8 mouse cellular contexts compared by ENCODE assay signal in genomic region chr7:119895639-119896512, GRCm38 (mm10). TPM values are rescaled to one million over a fixed set of nuclear protein-coding genes. Genes with fewer than 3 reads are reported as not detected.
A peak's percentile ranks its signal among the peaks of the same experiment; 100 is the strongest.
DNase-seq lines count a peak whose midpoint lies in the region; ATAC-seq and TF ChIP-seq lines count a peak whose summit lies in the region.

Gene Lyrm1 (plus strand): TSS chr7:119895861.
Gene Dcun1d3 (minus strand): TSS chr7:119896298.

- intact Hi-C loops in heart, postnatal 36 days (cut with DNase I) = loop anchor here (5.0 kb wide), 1 partner anchor 104 kb away; the partner anchor contains the start of genes Eri2 and Rexo5

- 0 out of 2 replicates have a peak, but pooled peaks have one; percentile 9 for TF ChIP-seq CTCF in layer of hippocampus, adult 2 months (conservative IDR thresholded peaks at IDR 0.05)
- TF ChIP-seq CTCF in lung, embryonic 14.5 days (IDR thresholded peaks at IDR 0.05; ENCODE audit: low read depth) = no peak
- TF ChIP-seq CTCF in olfactory bulb, adult 2 months (IDR thresholded peaks at IDR 0.05; ENCODE audit: insufficient read depth, low read depth, low read length) = 0 out of 2 replicates have a peak, but pooled peaks have one; percentile 4
- TF ChIP-seq CTCF in thymus, adult 2 months (IDR thresholded peaks at IDR 0.05; ENCODE audit: borderline replicate concordance, control insufficient read depth, extremely low read depth, insufficient read depth, low read length, poor library complexity) = peak; percentile 49; the same call in 1 of the 2 replicates

- peak within 1 kb of the TSS; percentile 98 for H3K27ac ChIP-seq in forebrain, embryonic 15.5 days (replicated peaks)
- H3K27ac ChIP-seq in layer of hippocampus, adult 2 months = peak within 1 kb of the TSS; percentile 99
- H3K27ac ChIP-seq in lung, embryonic 14.5 days (ENCODE audit: low read depth) = peak within 1 kb of the TSS; percentile 97
- peak within 1 kb of the TSS; percentile 99 for H3K27ac ChIP-seq in olfactory bulb, adult 2 months (ENCODE audit: insufficient read depth, low read depth, low read length)
- H3K27ac ChIP-seq in thymus, adult 2 months (ENCODE audit: control insufficient read depth, insufficient read depth, low read length) = peak within 1 kb of the TSS; percentile 19; the same call in 1 of the 2 replicates

- peak; percentile 57; the same call in 1 of the 2 replicates for TF ChIP-seq POLR2A in olfactory bulb, adult 2 months (IDR thresholded peaks at IDR 0.05; ENCODE audit: insufficient read depth, low read depth, low read length)
- peak; percentile 76 for TF ChIP-seq POLR2A in thymus, adult 2 months (IDR thresholded peaks at IDR 0.05; ENCODE audit: control insufficient read depth, extremely low read depth, insufficient read depth, low read length, poor library complexity)

- peak; percentile 98 for DNase-seq in ES-CJ7 (ENCODE audit: low read depth, low spot score)
- DNase-seq in cerebellum, adult 11 months = peak; percentile 97
- DNase-seq in heart, postnatal 36 days = peak; percentile 95 to 96
- DNase-seq in layer of hippocampus, adult 2 months (ENCODE audit: low spot score in 2 of 2) = peak; percentile 97 to 98
- DNase-seq in lung, embryonic 14.5 days = peak; percentile 98
- DNase-seq in thymus, adult 2 months = peak; percentile 98

- peak within 1 kb of the TSS; percentile 70 for H3K4me3 ChIP-seq in forebrain, embryonic 15.5 days
- H3K4me3 ChIP-seq in layer of hippocampus, adult 2 months = peak within 1 kb of the TSS; percentile 91
- peak within 1 kb of the TSS; percentile 72 for H3K4me3 ChIP-seq in lung, embryonic 14.5 days (ENCODE audit: low read depth, low read length)
- H3K4me3 ChIP-seq in olfactory bulb, adult 2 months (ENCODE audit: insufficient read depth, low read depth, low read length) = peak within 1 kb of the TSS; percentile 86
- peak within 1 kb of the TSS; percentile 72 for H3K4me3 ChIP-seq in thymus, adult 2 months (ENCODE audit: control insufficient read depth, insufficient read depth, low read length)

- no peaks in the 10 kb centered on the region for H3K9me3 ChIP-seq in forebrain, embryonic 15.5 days
- H3K9me3 ChIP-seq in lung, embryonic 14.5 days (ENCODE audit: low read depth, low read length) = no peaks in the 10 kb centered on the region

- WGBS in forebrain, embryonic 15.5 days = under 1% methylated on average over 63 of the region's 63 CpGs
- WGBS in lung, embryonic 14.5 days = under 1% methylated on average over 63 of the region's 63 CpGs
- WGBS in olfactory bulb, adult 2 months = under 1% methylated on average over 63 of the region's 63 CpGs
- WGBS in thymus, adult 2 months = under 1% methylated on average over 63 of the region's 63 CpGs

- peak within 1 kb of the TSS; percentile 86 for H3K9ac ChIP-seq in forebrain, embryonic 15.5 days (replicated peaks)
- peak within 1 kb of the TSS; percentile 83 for H3K9ac ChIP-seq in lung, embryonic 14.5 days

- peak within 1 kb of the TSS; percentile 70 for H3K4me2 ChIP-seq in forebrain, embryonic 15.5 days (replicated peaks)
- peak within 1 kb of the TSS; percentile 83 for H3K4me2 ChIP-seq in lung, embryonic 14.5 days

- peak; percentile 97 for ATAC-seq in forebrain, embryonic 15.5 days (replicated peaks)
- peak; percentile 98 for ATAC-seq in lung, embryonic 14.5 days (ENCODE audit: insufficient read depth)

- H3K4me1 ChIP-seq in forebrain, embryonic 15.5 days = peaks cover 38% of the 10 kb centered on the region
- H3K4me1 ChIP-seq in lung, embryonic 14.5 days (ENCODE audit: insufficient read depth) = no peaks in the 10 kb centered on the region
- no peaks in the 10 kb centered on the region; the same call in 1 of the 2 replicates for H3K4me1 ChIP-seq in olfactory bulb, adult 2 months (ENCODE audit: control insufficient read depth, insufficient read depth, low read length)
- peaks cover 7% of the 10 kb centered on the region for H3K4me1 ChIP-seq in thymus, adult 2 months (replicated peaks; ENCODE audit: control insufficient read depth, insufficient read depth, low read length)

- H3K27me3 ChIP-seq in forebrain, embryonic 15.5 days = no peaks in the 10 kb centered on the region
- H3K27me3 ChIP-seq in lung, embryonic 14.5 days (ENCODE audit: insufficient read depth, low read length) = no peaks in the 10 kb centered on the region
- H3K27me3 ChIP-seq in thymus, adult 2 months (ENCODE audit: control insufficient read depth, insufficient read depth, low read length) = no peaks in the 10 kb centered on the region

- H3K36me3 ChIP-seq in forebrain, embryonic 15.5 days = no peaks in the 10 kb centered on the region
- no peaks in the 10 kb centered on the region for H3K36me3 ChIP-seq in lung, embryonic 14.5 days (ENCODE audit: insufficient read depth)
- H3K36me3 ChIP-seq in thymus, adult 2 months (ENCODE audit: control insufficient read depth, insufficient read depth, low read length) = no peaks in the 10 kb centered on the region

RNA-seq across cellular contexts. Expression of gene Lyrm1, which starts in this region (rescaled TPM):
- polyA plus RNA-seq in forebrain, embryonic 15.5 days (2015; fragmentation: Nextera tagmentation; extraction: Ambion mirVana) = 14.7 and 16.9 TPM in 2 replicates
- total RNA-seq in heart, postnatal 36 days (2021) = 1 to 10 TPM; 7.9 to 9.0 TPM
- 10 to 100 TPM in 1 of 2 experiments, 1 to 10 TPM in 1; 9.8 to 10.8 TPM for total RNA-seq in layer of hippocampus, adult 2 months (2021)
- 5.5 and 6.2 TPM in 2 replicates for polyA plus RNA-seq in lung, embryonic 14.5 days (2014; fragmentation: Nextera tagmentation; extraction: Ambion mirVana)
- polyA plus RNA-seq in olfactory bulb, adult 2 months (2012; ENCODE audit: insufficient read depth, insufficient read length, low replicate concordance, missing spikeins) = not detected in 2 replicates
- 1.1 and 1.9 TPM in 2 replicates for polyA plus RNA-seq in thymus, adult 2 months (2012; rRNA removed)

RNA-seq across cellular contexts. Expression of gene Dcun1d3, which starts in this region (rescaled TPM):
- polyA plus RNA-seq in forebrain, embryonic 15.5 days (2015; fragmentation: Nextera tagmentation; extraction: Ambion mirVana) = 18.2 and 20.4 TPM in 2 replicates
- total RNA-seq in heart, postnatal 36 days (2021) = 10 to 100 TPM in 1 of 2 experiments, 1 to 10 TPM in 1; 9.2 to 14.5 TPM
- 10 to 100 TPM; 22.3 TPM for total RNA-seq in layer of hippocampus, adult 2 months (2021)
- polyA plus RNA-seq in lung, embryonic 14.5 days (2014; fragmentation: Nextera tagmentation; extraction: Ambion mirVana) = 7.3 and 7.8 TPM in 2 replicates
- not detected in 2 replicates for polyA plus RNA-seq in olfactory bulb, adult 2 months (2012; ENCODE audit: insufficient read depth, insufficient read length, low replicate concordance, missing spikeins)
- polyA plus RNA-seq in thymus, adult 2 months (2012; rRNA removed) = 4.6 and 4.9 TPM in 2 replicates

Comparison
In these comparisons a context has a peak if more than half of its experiments do, and no peak if none do; other contexts are left out.
1. Peak in every context shown above with its lines: DNase-seq, ATAC-seq, H3K4me3 ChIP-seq and H3K27ac ChIP-seq.
2. H3K27ac ChIP-seq: peak in every context shown above with its lines; median percentile 99 in layer of hippocampus, adult 2 months; 99 in olfactory bulb, adult 2 months; 98 in forebrain, embryonic 15.5 days; 97 in lung, embryonic 14.5 days; 19 in thymus, adult 2 months.